Mouse (Mus musculus) heart, postnatal 0 days (tissue): ENCODE measurements around the gene Lrrc74a. TPM values are rescaled to one million over a fixed set of nuclear protein-coding genes. Genes with fewer than 3 reads are reported as not detected.
A peak's percentile ranks its signal among the peaks of the same experiment; 100 is the strongest.

Experiments used
- ATAC-seq: fragments of 200-750 bp; cut with Nextera tagmentation; 2 replicates; pipeline ENCODE4 v1.8.0; 2017; ENCODE audit warnings: low read depth, moderate number of reproducible peaks, moderate library complexity; ENCODE audit not compliant: insufficient read depth
- DNase-seq: peaks from one replicate; pipeline ENCODE4 v3.0.0-alpha.2; 2016; ENCODE audit warnings: low spot score
- H3K27ac ChIP-seq: fragments of 300-500 bp; sonication (generic); 2 replicates; pipeline ENCODE4 v1.5.1; 2014; ENCODE audit warnings: low read depth, mild to moderate bottlenecking
- H3K27me3 ChIP-seq: fragments of 300-500 bp; sonication (generic); 2 replicates; pipeline ENCODE4 v1.6.1; 2014; ENCODE audit warnings: low read length, mixed read lengths; ENCODE audit not compliant: control insufficient read depth, insufficient read depth
- H3K36me3 ChIP-seq: fragments of 300-500 bp; sonication (generic); replicated peaks from 2 replicates; pipeline ENCODE4 v1.6.1; 2014; ENCODE audit warnings: low read length, mixed read lengths; ENCODE audit not compliant: control insufficient read depth, insufficient read depth
- H3K4me1 ChIP-seq: fragments of 300-500 bp; sonication (generic); 2 replicates; pipeline ENCODE4 v1.6.1; 2014; ENCODE audit warnings: antibody characterized with exemption; ENCODE audit not compliant: control insufficient read depth, insufficient read depth
- H3K4me2 ChIP-seq: fragments of 300-500 bp; sonication (generic); 2 replicates; pipeline ENCODE4 v1.6.1; 2014; ENCODE audit warnings: low read depth, mild to moderate bottlenecking, low read length, moderate library complexity
- H3K4me3 ChIP-seq: fragments of 300-500 bp; sonication (generic); 2 replicates; pipeline ENCODE4 v1.5.1; 2014; ENCODE audit warnings: low read depth, low read length
- H3K9ac ChIP-seq: fragments of 300-500 bp; sonication (generic); replicated peaks from 2 replicates; pipeline ENCODE4 v1.6.1; 2014; ENCODE audit warnings: low read depth, low read length, mixed read lengths
- H3K9me3 ChIP-seq: fragments of 300-500 bp; sonication (generic); replicated peaks from 2 replicates; pipeline ENCODE4 v1.6.1; 2016; ENCODE audit warnings: low read length; ENCODE audit not compliant: control insufficient read depth
- CTCF ChIP-seq: IDR thresholded peaks from 2 replicates; pipeline ENCODE4 v1.5.1; 2016; ENCODE audit warnings: antibody characterized with exemption, control low read depth, low read depth
- EP300 ChIP-seq: IDR thresholded peaks from 2 replicates; pipeline ENCODE4 v1.6.1; 2016; ENCODE audit warnings: antibody characterized with exemption, low read depth
- WGBS: fragments of 180-500 bp; shearing (Covaris S2); extraction: QIAGEN DNeasy Blood & Tissue Kit; methylation state at CpG from one replicate; pipeline ENCODE4 v1.1.7; 2014; 5-methylcytosine and 5-hydroxymethylcytosine counted together
- polyA plus RNA-seq: library from polyadenylated mRNA; unstranded; fragments of >200 nt; fragmentation: Nextera tagmentation; extraction: Ambion mirVana; gene quantifications from 2 replicates; pipeline ENCODE4 v1.2.1, GENCODE M21; 2015
- total RNA-seq: library from RNA; depleted of rRNA; stranded (reverse); fragments of >200 nt; gene quantifications from 2 replicates; pipeline ENCODE4 v1.2.3, GENCODE M21; 2014; ENCODE audit warnings: low replicate concordance

The Lrrc74a gene
- total and polyA plus RNA-seq, 2 experiments from 2014 or later: not detected

DNA sequence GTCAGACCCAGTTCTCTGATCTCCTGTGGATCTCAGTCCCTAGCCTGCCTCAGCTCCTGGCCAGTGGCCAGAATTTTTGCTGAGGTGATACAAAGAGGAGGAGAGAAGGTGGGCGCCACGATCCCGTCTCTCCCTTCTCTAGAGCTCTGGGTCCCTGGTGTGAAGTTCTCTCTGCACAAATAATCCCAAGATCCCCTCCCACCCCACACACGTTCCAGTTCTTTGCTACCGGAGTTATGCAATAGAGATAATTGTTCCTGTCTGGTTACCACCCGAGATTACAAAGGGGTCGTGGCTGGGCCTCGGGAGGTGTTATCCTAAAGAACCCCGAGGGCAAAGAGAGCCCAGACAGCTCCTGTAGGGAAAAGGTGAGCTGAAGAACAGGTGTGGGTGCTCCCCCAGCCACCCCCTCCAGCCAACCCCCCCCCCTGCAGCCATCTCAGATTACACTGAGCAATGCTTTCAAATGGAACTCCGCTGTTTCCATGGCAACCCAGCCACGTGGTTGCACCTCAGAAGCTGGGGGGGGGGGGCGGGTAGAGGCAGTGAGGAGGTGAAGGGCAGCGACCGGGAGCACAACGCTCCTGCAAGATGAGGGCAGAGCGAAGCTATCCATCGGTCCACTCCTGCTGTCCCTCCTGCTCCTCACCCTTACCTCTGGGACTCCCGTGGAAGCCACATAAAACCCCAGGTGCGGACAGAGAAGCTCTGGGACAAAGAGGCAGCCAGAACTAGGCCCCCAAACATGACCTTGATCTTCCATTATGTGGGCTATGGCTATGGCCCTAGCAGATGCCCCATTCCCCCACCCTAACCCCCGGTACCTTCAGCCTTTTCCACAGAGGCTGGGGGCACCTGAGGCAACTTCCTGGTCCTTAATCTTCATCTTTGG is 72.1 kb downstream of the Lrrc74a start:
- Histone ChIP-seq H3K4me1 (peaks cover 46% of the 10 kb centered on the region), H3K4me3 (no peak overlapping the region), H3K36me3 (no peaks in the 10 kb centered on the region), H3K9me3 (no peaks in the 10 kb centered on the region), H3K27me3 (no peaks in the 10 kb centered on the region), H3K27ac (no peak overlapping the region), H3K9ac (no peak overlapping the region), H3K4me2 (no peak overlapping the region)
- TF ChIP-seq CTCF (no peak), EP300 (no peak)
- DNase-seq (peak; percentile 21), ATAC-seq (no peak)
- 22% methylated on average over 20 of the region's 20 CpGs for WGBS

- H3K4me2 ChIP-seq: no peak overlapping the region
- no peak overlapping the region for H3K9ac ChIP-seq
- H3K4me3 ChIP-seq: no peak overlapping the region
- H3K9me3 ChIP-seq: no peaks in the 10 kb centered on the region
- no peaks in the 10 kb centered on the region for H3K27me3 ChIP-seq
- ATAC-seq (no peak), DNase-seq (peak; percentile 24)
- peaks cover 38% of the 10 kb centered on the region for H3K4me1 ChIP-seq
- no peak overlapping the region for H3K27ac ChIP-seq
- no peak for TF ChIP-seq EP300
- TF ChIP-seq CTCF: no peak
- H3K36me3 ChIP-seq: no peaks in the 10 kb centered on the region
- WGBS: 61% methylated on average over 5 of the region's 5 CpGs
Observed at GRCm38 (mm10) chr12:86806923-86807794, 73.0 kb downstream of the Lrrc74a start.

- H3K36me3 ChIP-seq: no peaks in the 10 kb centered on the region
- H3K9me3 ChIP-seq: no peaks in the 10 kb centered on the region
- H3K4me1 ChIP-seq: peaks cover 32% of the 10 kb centered on the region
- ATAC-seq (no peak), DNase-seq (no peak)
- no peaks in the 10 kb centered on the region for H3K27me3 ChIP-seq
- H3K4me3 ChIP-seq: no peak overlapping the region
- 71% methylated on average over 4 of the region's 4 CpGs for WGBS
- no peak overlapping the region for H3K4me2 ChIP-seq
- no peak for TF ChIP-seq CTCF
- no peak for TF ChIP-seq EP300
- no peak overlapping the region for H3K27ac ChIP-seq
- no peak overlapping the region for H3K9ac ChIP-seq
Observed at GRCm38 (mm10) chr12:86807795-86808128, 73.6 kb downstream of the Lrrc74a start.

- Histone ChIP-seq H3K36me3 (no peaks in the 10 kb centered on the region), H3K4me3 (no peak overlapping the region), H3K4me2 (no peak overlapping the region), H3K9ac (no peak overlapping the region; the same call in 1 of the 2 replicates), H3K4me1 (peaks cover 21% of the 10 kb centered on the region), H3K27ac (no peak overlapping the region), H3K27me3 (no peaks in the 10 kb centered on the region), H3K9me3 (no peaks in the 10 kb centered on the region)
- TF ChIP-seq EP300 (no peak), CTCF (no peak)
- DNase-seq (peak; percentile 6), ATAC-seq (no peak)
- 68% methylated on average over 4 of the region's 4 CpGs for WGBS
Observed at GRCm38 (mm10) chr12:86808856-86809255, 74.7 kb downstream of the Lrrc74a start.

DNA sequence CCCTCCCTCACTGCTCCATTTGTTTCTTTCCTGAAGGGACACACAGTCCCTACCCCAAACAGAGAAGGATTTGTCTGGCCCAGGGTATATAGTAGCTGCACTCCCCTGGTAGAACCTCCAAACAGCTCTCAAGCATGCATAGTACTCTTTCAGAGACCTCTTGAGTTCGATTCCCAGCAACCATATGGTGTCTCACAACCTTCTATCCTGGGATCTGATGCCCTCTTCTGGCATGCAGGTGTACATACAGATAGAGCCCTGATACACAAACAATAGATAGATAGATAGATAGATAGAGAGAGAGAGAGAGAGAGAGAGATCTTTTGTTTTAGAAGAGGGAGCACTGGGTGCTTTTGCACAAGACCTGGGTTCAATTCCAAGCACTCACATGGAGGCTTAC is 75.9 kb downstream of the Lrrc74a start:
- no peak overlapping the region for H3K4me3 ChIP-seq
- no peaks in the 10 kb centered on the region for H3K27me3 ChIP-seq
- no peaks in the 10 kb centered on the region for H3K36me3 ChIP-seq
- DNase-seq (peak; percentile 3), ATAC-seq (no peak)
- H3K9ac ChIP-seq: no peak overlapping the region
- H3K9me3 ChIP-seq: no peaks in the 10 kb centered on the region
- WGBS: 96% methylated on average over 1 of the region's 1 CpGs
- TF ChIP-seq CTCF (no peak), EP300 (no peak)
- no peak overlapping the region for H3K4me2 ChIP-seq
- no peak overlapping the region for H3K27ac ChIP-seq
- H3K4me1 ChIP-seq: peaks cover 19% of the 10 kb centered on the region
